In the genomic region with DNA sequence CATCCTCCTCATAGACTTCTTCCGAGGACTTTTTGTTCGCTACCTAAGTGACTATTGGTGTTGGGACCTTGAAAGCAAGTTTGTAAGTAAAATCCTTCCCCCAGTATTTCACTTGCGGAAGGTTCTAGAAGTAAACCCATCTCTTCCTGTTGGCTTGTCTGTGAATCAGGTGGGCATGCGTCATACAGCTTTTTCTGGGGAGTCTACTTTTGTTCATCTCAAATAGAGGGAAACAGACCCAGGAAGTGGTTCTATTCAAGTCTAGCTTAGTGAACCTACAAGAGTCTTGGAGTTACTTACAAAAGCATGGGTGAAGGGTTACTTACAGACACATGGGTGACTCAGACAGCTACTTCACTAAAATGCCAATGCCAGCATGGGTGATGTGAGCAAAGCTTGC, we compare ENCODE assay signal across 14 mouse cellular contexts. TPM values are rescaled to one million over a fixed set of nuclear protein-coding genes. Genes with fewer than 3 reads are reported as not detected.
"Had no signal": no experiment of that assay in that cellular context is flagged by ENCODE, and none has a peak within 500 bp of the region (broad histone marks: within the 10 kb centered on the region; RNA-seq: fewer than 3 reads in every experiment).

No protein-coding gene starts in this region.

- H3K27me3 ChIP-seq: midbrain, embryonic 15.5 days; neural tube, embryonic 13.5 days had no signal

- H3K9ac ChIP-seq: lung, embryonic 14.5 days; midbrain, embryonic 15.5 days; neural tube, embryonic 13.5 days had no signal

- H3K27ac ChIP-seq: limb, embryonic 10.5 days; macrophage; midbrain, embryonic 15.5 days; neural tube, embryonic 13.5 days had no signal

- H3K36me3 ChIP-seq: limb, embryonic 10.5 days; midbrain, embryonic 15.5 days; neural tube, embryonic 13.5 days had no signal

- H3K4me1 ChIP-seq: megakaryocyte, embryonic 14.5 days; midbrain, embryonic 15.5 days; neural tube, embryonic 13.5 days had no signal

- H3K4me3 ChIP-seq: limb, embryonic 10.5 days; megakaryocyte, embryonic 14.5 days; midbrain, embryonic 15.5 days; neural tube, embryonic 13.5 days had no signal

- H3K4me2 ChIP-seq: liver, embryonic 11.5 days; lung, embryonic 14.5 days; midbrain, embryonic 11.5 days; midbrain, embryonic 15.5 days; neural tube, embryonic 13.5 days had no signal

- H3K9me3 ChIP-seq: limb, embryonic 10.5 days; midbrain, embryonic 15.5 days; neural tube, embryonic 13.5 days had no signal

- ATAC-seq: midbrain, embryonic 15.5 days had no signal

- DNase-seq: kidney, adult 11 months; kidney, postnatal 14 days; lung, embryonic 14.5 days; lung, postnatal 10 days; right cerebral cortex, adult 18-20 months; right cerebral cortex, postnatal 25 days; thymus, adult 18-20 months had no signal

RNA-seq across cellular contexts. Expression of a gene that starts 25.2 kb away (rescaled TPM):
- polyA plus RNA-seq: macrophage had no signal
